Mouse (Mus musculus) bone marrow macrophage, adult 2 months (primary cell): ENCODE data around the gene Naa60. TPM values are rescaled to one million over a fixed set of nuclear protein-coding genes. Genes with fewer than 3 reads are reported as not detected.
"Not testable (repeated sequence)": the region's sequence is repeated elsewhere in the genome, so short reads cannot be mapped to it uniquely, and the experiment has no call there.

ENCODE experiments used
- H3K27ac ChIP-seq: 2 replicates; pipeline ENCODE4 v1.5.1; 2012; ENCODE audit warnings: low read depth, low read length; ENCODE audit not compliant: insufficient read depth
- H3K4me1 ChIP-seq: 2 replicates; pipeline ENCODE4 v1.6.1; 2012; ENCODE audit warnings: low read length; ENCODE audit not compliant: control insufficient read depth, insufficient read depth
- H3K4me3 ChIP-seq: 2 replicates; pipeline ENCODE4 v1.5.1; 2012; ENCODE audit warnings: mild to moderate bottlenecking, low read length, moderate library complexity; ENCODE audit not compliant: insufficient read depth
- CTCF ChIP-seq: IDR thresholded peaks from 2 replicates; pipeline ENCODE4 v1.5.1; 2012; ENCODE audit warnings: low read depth, mild to moderate bottlenecking, low read length, moderate library complexity
- POLR2A ChIP-seq: IDR thresholded peaks from 2 replicates; pipeline ENCODE4 v1.6.1; 2012; ENCODE audit warnings: mild to moderate bottlenecking, low read depth, low read length, borderline replicate concordance
- polyA plus RNA-seq: library from polyadenylated mRNA; stranded (reverse); fragments of >200 nt; gene quantifications from 2 replicates; pipeline ENCODE4 v1.2.4, GENCODE M21; 2012; ENCODE audit not compliant: missing spikeins, insufficient read depth, insufficient read length

Naa60 gene
- polyA plus RNA-seq, 1 experiment = 102 TPM

GRCm38 (mm10) chr16:3847871-3848270 lies 24.3 kb upstream of the Naa60 start:
- Histone ChIP-seq H3K4me3 (peak overlapping the region; percentile 77), H3K27ac (no peak overlapping the region), H3K4me1 (peaks cover 6% of the 10 kb centered on the region)
- no peak for TF ChIP-seq POLR2A
- TF ChIP-seq CTCF = no peak

GRCm38 (mm10) chr16:3848416-3848815 lies 23.8 kb upstream of the Naa60 start:
- no peak for TF ChIP-seq POLR2A
- no peak for TF ChIP-seq CTCF
- no peak overlapping the region for H3K4me3 ChIP-seq
- peaks cover 6% of the 10 kb centered on the region for H3K4me1 ChIP-seq
- no peak overlapping the region for H3K27ac ChIP-seq

- not testable (repeated sequence) for H3K27ac ChIP-seq, H3K4me3 ChIP-seq, H3K4me1 ChIP-seq
Observed at GRCm38 (mm10) chr16:3851301-3851700, 20.9 kb upstream of the Naa60 start.

- Histone ChIP-seq H3K4me1 (0 out of 2 replicates have a peak, but pooled peaks cover 3% of the 10 kb centered on the region), H3K4me3 (no peak overlapping the region), H3K27ac (no peak overlapping the region)
- TF ChIP-seq CTCF = no peak
- TF ChIP-seq POLR2A = no peak
Observed at GRCm38 (mm10) chr16:3852586-3852985, 19.6 kb upstream of the Naa60 start.

- TF ChIP-seq CTCF = no peak
- no peak for TF ChIP-seq POLR2A
- Histone ChIP-seq H3K4me3 (no peak overlapping the region), H3K4me1 (no peaks in the 10 kb centered on the region), H3K27ac (no peak overlapping the region)
Observed at GRCm38 (mm10) chr16:3854437-3855182, 17.6 kb upstream of the Naa60 start.

GRCm38 (mm10) chr16:3855776-3856175 lies 16.4 kb upstream of the Naa60 start:
- H3K4me3 ChIP-seq = no peak overlapping the region
- H3K4me1 ChIP-seq = no peaks in the 10 kb centered on the region
- H3K27ac ChIP-seq = no peak overlapping the region
- TF ChIP-seq CTCF (no peak), POLR2A (no peak)

GRCm38 (mm10) chr16:3859254-3859653 lies 12.9 kb upstream of the Naa60 start:
- Histone ChIP-seq H3K27ac (no peak overlapping the region), H3K4me1 (no peaks in the 10 kb centered on the region), H3K4me3 (no peak overlapping the region)
- no peak for TF ChIP-seq POLR2A
- TF ChIP-seq CTCF = no peak

GRCm38 (mm10) chr16:3871815-3872214 lies 360 bp upstream of the Naa60 start:
- no peak for TF ChIP-seq POLR2A
- no peak for TF ChIP-seq CTCF
- no peak overlapping the region for H3K27ac ChIP-seq
- peak overlapping the region; percentile 90 for H3K4me3 ChIP-seq
- H3K4me1 ChIP-seq = peaks cover 3% of the 10 kb centered on the region; the same call in 1 of the 2 replicates

- Histone ChIP-seq H3K4me3 (no peak overlapping the region), H3K4me1 (peaks cover 3% of the 10 kb centered on the region), H3K27ac (no peak overlapping the region)
- TF ChIP-seq CTCF = no peak
- TF ChIP-seq POLR2A = no peak
Observed at GRCm38 (mm10) chr16:3876346-3876745, 4.2 kb downstream of the Naa60 start.

GRCm38 (mm10) chr16:3884201-3885064 lies 12.3 kb downstream of the Naa60 start, which contains the start of the genes Zfp597 and Gm20695:
Gene Zfp597, minus strand, starts transcription at chr16:3884561.
Gene Gm20695, plus strand, starts transcription at chr16:3884648.
- Histone ChIP-seq H3K4me1 (peaks cover 23% of the 10 kb centered on the region), H3K27ac (peak within 1 kb of the TSS; percentile 76)
- TF ChIP-seq CTCF (no peak), POLR2A (no peak)

More at GRCm38 (mm10) chr16:3884201-3885064, 12.3 kb downstream of the Naa60 start, which contains the start of the genes Zfp597 and Gm20695:
- peak within 1 kb of the TSS; percentile 86 for H3K4me3 ChIP-seq
